Mouse (Mus musculus) hindbrain, embryonic 13.5 days (tissue): ENCODE data around the gene Atp1b2. TPM values are rescaled to one million over a fixed set of nuclear protein-coding genes. Genes with fewer than 3 reads are reported as not detected.
"Not testable (repeated sequence)": the region's sequence is repeated elsewhere in the genome, so short reads cannot be mapped to it uniquely, and the experiment has no call there.

Experiments used
- ATAC-seq: fragments of 200-750 bp; cut with Nextera tagmentation; 2 replicates; pipeline ENCODE4 v1.8.0; 2017; ENCODE audit warnings: moderate TSS enrichment; ENCODE audit not compliant: low FRiP score
- H3K27ac ChIP-seq: fragments of 300-500 bp; sonication (generic); 2 replicates; pipeline ENCODE4 v1.5.1; 2015; ENCODE audit warnings: inconsistent platforms, mild to moderate bottlenecking, moderate library complexity
- H3K27me3 ChIP-seq: fragments of 300-500 bp; sonication (generic); 2 replicates; pipeline ENCODE4 v1.6.1; 2015; ENCODE audit warnings: mild to moderate bottlenecking, inconsistent platforms
- H3K36me3 ChIP-seq: fragments of 300-500 bp; sonication (generic); 2 replicates; pipeline ENCODE4 v1.6.1; 2015; ENCODE audit warnings: mild to moderate bottlenecking, inconsistent platforms
- H3K4me1 ChIP-seq: fragments of 300-500 bp; sonication (generic); replicated peaks from 2 replicates; pipeline ENCODE4 v1.6.1; 2015; ENCODE audit warnings: inconsistent platforms
- H3K4me2 ChIP-seq: fragments of 300-500 bp; sonication (generic); 2 replicates; pipeline ENCODE4 v1.6.1; 2015; ENCODE audit warnings: inconsistent platforms, mild to moderate bottlenecking, moderate library complexity
- H3K4me3 ChIP-seq: fragments of 300-500 bp; sonication (generic); 2 replicates; pipeline ENCODE4 v1.5.1; 2015; ENCODE audit warnings: mild to moderate bottlenecking, inconsistent platforms
- H3K9ac ChIP-seq: fragments of 300-500 bp; sonication (generic); 2 replicates; pipeline ENCODE4 v1.6.1; 2015; ENCODE audit warnings: mild to moderate bottlenecking, inconsistent platforms
- H3K9me3 ChIP-seq: fragments of 300-500 bp; sonication (generic); 2 replicates; pipeline ENCODE4 v1.6.1; 2016; ENCODE audit warnings: inconsistent platforms
- WGBS: fragments of 180-500 bp; shearing (Covaris S2); methylation state at CpG from one replicate; pipeline ENCODE4 v1.1.7; 2015; 5-methylcytosine and 5-hydroxymethylcytosine counted together
- polyA plus RNA-seq: library from polyadenylated mRNA; unstranded; fragments of >200 nt; fragmentation: Nextera tagmentation; extraction: Ambion mirVana; gene quantifications from 2 replicates; pipeline ENCODE4 v1.2.1, GENCODE M21; 2015

Atp1b2 gene
- polyA plus RNA-seq, result 27.6 and 29.7 TPM in 2 replicates

- H3K4me2 ChIP-seq, result peak within 1 kb of the TSS; percentile 100
- 3% methylated on average over 32 of the region's 32 CpGs for WGBS
- peaks cover 13% of the 10 kb centered on the region for H3K36me3 ChIP-seq
- peaks cover 35% of the 10 kb centered on the region for H3K4me1 ChIP-seq
- H3K9ac ChIP-seq, result peak within 1 kb of the TSS; percentile 89
- H3K27ac ChIP-seq, result peak within 1 kb of the TSS; percentile 78
- peak; percentile 90 for ATAC-seq
- H3K27me3 ChIP-seq, result peaks cover 13% of the 10 kb centered on the region; the same call in 1 of the 2 replicates
- H3K4me3 ChIP-seq, result peak within 1 kb of the TSS; percentile 73
- H3K9me3 ChIP-seq, result no peaks in the 10 kb centered on the region
Measured at GRCm38 (mm10) chr11:69605726-69606490, at the start of gene Atp1b2. Gene Atp1b2, minus strand, starts transcription at chr11:69605942.

- H3K36me3 ChIP-seq, result peaks cover 80% of the 10 kb centered on the region
- no peak overlapping the region for H3K9ac ChIP-seq
- H3K9me3 ChIP-seq, result no peaks in the 10 kb centered on the region
- peaks cover 21% of the 10 kb centered on the region for H3K4me1 ChIP-seq
- no peak for ATAC-seq
- H3K27me3 ChIP-seq, result no peaks in the 10 kb centered on the region
- peak overlapping the region; percentile 42; the same call in 1 of the 2 replicates for H3K27ac ChIP-seq
- no peak overlapping the region for H3K4me2 ChIP-seq
- WGBS, result 53% methylated on average over 9 of the region's 9 CpGs
- no peak overlapping the region for H3K4me3 ChIP-seq
Measured at GRCm38 (mm10) chr11:69654760-69655159, 49.0 kb upstream of the Atp1b2 start.

- no peak overlapping the region for H3K9ac ChIP-seq
- H3K27me3 ChIP-seq, result no peaks in the 10 kb centered on the region
- peaks cover 21% of the 10 kb centered on the region for H3K4me1 ChIP-seq
- H3K4me2 ChIP-seq, result no peak overlapping the region
- 78% methylated on average over 5 of the region's 5 CpGs for WGBS
- no peaks in the 10 kb centered on the region for H3K9me3 ChIP-seq
- H3K27ac ChIP-seq, result peak overlapping the region; percentile 31
- H3K36me3 ChIP-seq, result peaks cover 83% of the 10 kb centered on the region
- H3K4me3 ChIP-seq, result no peak overlapping the region
- ATAC-seq, result no peak
Measured at GRCm38 (mm10) chr11:69653399-69653798, 47.7 kb upstream of the Atp1b2 start.

GRCm38 (mm10) chr11:69645860-69646259, 40.1 kb upstream of the Atp1b2 start:
- Histone ChIP-seq H3K27ac (no peak overlapping the region), H3K9ac (no peak overlapping the region), H3K4me3 (no peak overlapping the region), H3K27me3 (no peaks in the 10 kb centered on the region), H3K36me3 (peaks cover 99% of the 10 kb centered on the region), H3K4me2 (no peak overlapping the region), H3K4me1 (no peaks in the 10 kb centered on the region), H3K9me3 (no peaks in the 10 kb centered on the region)
- WGBS, result 97% methylated on average over 5 of the region's 5 CpGs
- no peak for ATAC-seq

GRCm38 (mm10) chr11:69635471-69635870, 29.7 kb upstream of the Atp1b2 start:
- no peak overlapping the region for H3K27ac ChIP-seq
- WGBS, result 94% methylated on average over 3 of the region's 3 CpGs
- H3K4me3 ChIP-seq, result no peak overlapping the region
- H3K36me3 ChIP-seq, result peaks cover 22% of the 10 kb centered on the region
- H3K4me2 ChIP-seq, result peak overlapping the region; percentile 82
- no peaks in the 10 kb centered on the region for H3K9me3 ChIP-seq
- ATAC-seq, result no peak
- peak overlapping the region; percentile 39; the same call in 1 of the 2 replicates for H3K9ac ChIP-seq
- no peaks in the 10 kb centered on the region for H3K27me3 ChIP-seq
- peaks cover 34% of the 10 kb centered on the region for H3K4me1 ChIP-seq

GRCm38 (mm10) chr11:69633128-69633866, 27.6 kb upstream of the Atp1b2 start:
- H3K4me1 ChIP-seq, result peaks cover 34% of the 10 kb centered on the region
- H3K9ac ChIP-seq, result peak overlapping the region; percentile 97
- H3K27me3 ChIP-seq, result no peaks in the 10 kb centered on the region
- H3K36me3 ChIP-seq, result peaks cover 5% of the 10 kb centered on the region; the same call in 1 of the 2 replicates
- ATAC-seq, result peak; percentile 64
- H3K4me3 ChIP-seq, result peak overlapping the region; percentile 87
- WGBS, result under 1% methylated on average over 41 of the region's 50 CpGs
- peak overlapping the region; percentile 98 for H3K27ac ChIP-seq
- H3K9me3 ChIP-seq, result no peaks in the 10 kb centered on the region
- peak overlapping the region; percentile 82 for H3K4me2 ChIP-seq

- H3K27ac ChIP-seq, result peak within 1 kb of the TSS; percentile 98
- WGBS, result 0% methylated on average over 48 of the region's 56 CpGs
- H3K27me3 ChIP-seq, result no peaks in the 10 kb centered on the region
- peak; percentile 99 for ATAC-seq
- H3K4me3 ChIP-seq, result peak within 1 kb of the TSS; percentile 87
- H3K9me3 ChIP-seq, result no peaks in the 10 kb centered on the region
- H3K9ac ChIP-seq, result peak within 1 kb of the TSS; percentile 97
- H3K36me3 ChIP-seq, result peaks cover 5% of the 10 kb centered on the region; the same call in 1 of the 2 replicates
- H3K4me1 ChIP-seq, result peaks cover 34% of the 10 kb centered on the region
- H3K4me2 ChIP-seq, result peak within 1 kb of the TSS; percentile 82
Measured at GRCm38 (mm10) chr11:69632284-69633089, 26.7 kb upstream of the Atp1b2 start, which contains the start of gene Fxr2. Gene Fxr2, plus strand, starts transcription at chr11:69632990.

GRCm38 (mm10) chr11:69629802-69630201, 24.1 kb upstream of the Atp1b2 start:
- Histone ChIP-seq H3K9ac (no peak overlapping the region), H3K36me3 (no peaks in the 10 kb centered on the region), H3K27ac (no peak overlapping the region), H3K4me3 (no peak overlapping the region), H3K4me1 (peaks cover 16% of the 10 kb centered on the region), H3K27me3 (no peaks in the 10 kb centered on the region), H3K4me2 (no peak overlapping the region), H3K9me3 (no peaks in the 10 kb centered on the region)
- 67% methylated on average over 1 of the region's 1 CpGs for WGBS
- no peak for ATAC-seq

GRCm38 (mm10) chr11:69628286-69628685, 22.5 kb upstream of the Atp1b2 start:
- WGBS, result 37% methylated on average over 6 of the region's 6 CpGs

GRCm38 (mm10) chr11:69624339-69624738, 18.6 kb upstream of the Atp1b2 start:
- not testable (repeated sequence) for H3K27me3 ChIP-seq, H3K36me3 ChIP-seq, H3K9me3 ChIP-seq, H3K4me3 ChIP-seq, H3K9ac ChIP-seq, H3K27ac ChIP-seq, H3K4me2 ChIP-seq, ATAC-seq
- 86% methylated on average over 2 of the region's 2 CpGs for WGBS
- H3K4me1 ChIP-seq, result peaks cover 15% of the 10 kb centered on the region

More at GRCm38 (mm10) chr11:69628286-69628685, 22.5 kb upstream of the Atp1b2 start:
- H3K36me3 ChIP-seq, result no peaks in the 10 kb centered on the region
- H3K9ac ChIP-seq, result no peak overlapping the region
- peaks cover 4% of the 10 kb centered on the region for H3K4me1 ChIP-seq
- H3K4me2 ChIP-seq, result no peak overlapping the region
- H3K27me3 ChIP-seq, result no peaks in the 10 kb centered on the region
- ATAC-seq, result no peak
- H3K4me3 ChIP-seq, result no peak overlapping the region
- no peaks in the 10 kb centered on the region for H3K9me3 ChIP-seq
- no peak overlapping the region for H3K27ac ChIP-seq

GRCm38 (mm10) chr11:69623006-69623405, 17.3 kb upstream of the Atp1b2 start:
- H3K4me2 ChIP-seq, result peak overlapping the region; percentile 86
- no peak for ATAC-seq
- H3K36me3 ChIP-seq, result no peaks in the 10 kb centered on the region
- no peaks in the 10 kb centered on the region for H3K9me3 ChIP-seq
- no peak overlapping the region for H3K27ac ChIP-seq
- H3K4me3 ChIP-seq, result peak overlapping the region; percentile 55
- no peaks in the 10 kb centered on the region for H3K27me3 ChIP-seq
- H3K9ac ChIP-seq, result peak overlapping the region; percentile 78
- WGBS, result 66% methylated on average over 4 of the region's 4 CpGs
- H3K4me1 ChIP-seq, result peaks cover 15% of the 10 kb centered on the region

- H3K9ac ChIP-seq, result peak overlapping the region; percentile 78
- ATAC-seq, result no peak
- WGBS, result 40% methylated on average over 6 of the region's 6 CpGs
- H3K4me3 ChIP-seq, result peak overlapping the region; percentile 55
- peak overlapping the region; percentile 85 for H3K27ac ChIP-seq
- H3K36me3 ChIP-seq, result no peaks in the 10 kb centered on the region
- peaks cover 15% of the 10 kb centered on the region for H3K4me1 ChIP-seq
- peak overlapping the region; percentile 86 for H3K4me2 ChIP-seq
- H3K27me3 ChIP-seq, result no peaks in the 10 kb centered on the region
- no peaks in the 10 kb centered on the region for H3K9me3 ChIP-seq
Measured at GRCm38 (mm10) chr11:69622406-69622805, 16.7 kb upstream of the Atp1b2 start.
